Mouse (Mus musculus): ENCODE measurements around the gene Col4a1. TPM values are rescaled to one million over a fixed set of nuclear protein-coding genes. Genes with fewer than 3 reads are reported as not detected.

The Col4a1 gene
- polyA plus RNA-seq, 1 experiment from 2014 or later = 102 TPM

- Histone ChIP-seq H3K4me3 (replicated peaks) (no peak overlapping the region), H3K36me3 (replicated peaks) (no peaks in the 10 kb centered on the region), H3K9ac (no peak overlapping the region), H3K4me2 (no peak overlapping the region), H3K4me1 (no peaks in the 10 kb centered on the region), H3K9me3 (no peaks in the 10 kb centered on the region), H3K27ac (no peak overlapping the region), H3K27me3 (no peaks in the 10 kb centered on the region)
- ATAC-seq (ENCODE audit: low FRiP score) = no peak
- 90% methylated on average over 10 of the region's 10 CpGs for WGBS
Measured at GRCm38 (mm10) chr8:11254914-11255530, 57.6 kb downstream of the Col4a1 start.

- Histone ChIP-seq H3K4me1 (no peaks in the 10 kb centered on the region), H3K9ac (no peak overlapping the region), H3K4me3 (replicated peaks) (no peak overlapping the region), H3K36me3 (replicated peaks) (no peaks in the 10 kb centered on the region), H3K27ac (no peak overlapping the region), H3K9me3 (no peaks in the 10 kb centered on the region), H3K4me2 (no peak overlapping the region), H3K27me3 (no peaks in the 10 kb centered on the region)
- WGBS = 69% methylated on average over 2 of the region's 2 CpGs
- no peak for ATAC-seq (ENCODE audit: low FRiP score)
Measured at GRCm38 (mm10) chr8:11254510-11254909, 58.1 kb downstream of the Col4a1 start.

- Histone ChIP-seq H3K9ac (no peak overlapping the region), H3K9me3 (no peaks in the 10 kb centered on the region), H3K4me1 (no peaks in the 10 kb centered on the region), H3K27me3 (no peaks in the 10 kb centered on the region), H3K4me3 (replicated peaks) (no peak overlapping the region), H3K36me3 (replicated peaks) (no peaks in the 10 kb centered on the region), H3K27ac (no peak overlapping the region), H3K4me2 (no peak overlapping the region)
- peak; percentile 67 for ATAC-seq (ENCODE audit: low FRiP score)
- 70% methylated on average over 1 of the region's 1 CpGs for WGBS
Measured at GRCm38 (mm10) chr8:11253556-11253955, 59.1 kb downstream of the Col4a1 start.

- no peak for ATAC-seq (ENCODE audit: low FRiP score)
- Histone ChIP-seq H3K9me3 (no peaks in the 10 kb centered on the region), H3K4me1 (no peaks in the 10 kb centered on the region), H3K36me3 (replicated peaks) (no peaks in the 10 kb centered on the region), H3K4me3 (replicated peaks) (no peak overlapping the region), H3K4me2 (no peak overlapping the region), H3K27ac (no peak overlapping the region), H3K9ac (no peak overlapping the region), H3K27me3 (no peaks in the 10 kb centered on the region)
- 91% methylated on average over 10 of the region's 10 CpGs for WGBS
Measured at GRCm38 (mm10) chr8:11253041-11253440, 59.6 kb downstream of the Col4a1 start.

- no peaks in the 10 kb centered on the region for H3K4me1 ChIP-seq
- no peak overlapping the region for H3K9ac ChIP-seq
- no peak overlapping the region for H3K4me2 ChIP-seq
- H3K27me3 ChIP-seq = no peaks in the 10 kb centered on the region
- H3K4me3 ChIP-seq (replicated peaks) = no peak overlapping the region
- H3K27ac ChIP-seq = no peak overlapping the region
- ATAC-seq (ENCODE audit: low FRiP score) = no peak
- 77% methylated on average over 7 of the region's 7 CpGs for WGBS
- H3K36me3 ChIP-seq (replicated peaks) = no peaks in the 10 kb centered on the region
- no peaks in the 10 kb centered on the region for H3K9me3 ChIP-seq
Measured at GRCm38 (mm10) chr8:11252235-11252774, 60.3 kb downstream of the Col4a1 start.

GRCm38 (mm10) chr8:11250149-11250548, 62.5 kb downstream of the Col4a1 start:
- no peak overlapping the region for H3K4me2 ChIP-seq
- H3K27ac ChIP-seq = no peak overlapping the region
- H3K4me1 ChIP-seq = no peaks in the 10 kb centered on the region
- no peak overlapping the region for H3K4me3 ChIP-seq (replicated peaks)
- ATAC-seq (ENCODE audit: low FRiP score) = no peak
- no peaks in the 10 kb centered on the region for H3K27me3 ChIP-seq
- WGBS = 91% methylated on average over 8 of the region's 8 CpGs
- H3K9me3 ChIP-seq = no peaks in the 10 kb centered on the region
- no peaks in the 10 kb centered on the region for H3K36me3 ChIP-seq (replicated peaks)
- H3K9ac ChIP-seq = no peak overlapping the region

- WGBS = 87% methylated on average over 7 of the region's 7 CpGs
- no peak for ATAC-seq (ENCODE audit: low FRiP score)
- Histone ChIP-seq H3K9me3 (no peaks in the 10 kb centered on the region), H3K4me3 (replicated peaks) (no peak overlapping the region), H3K9ac (no peak overlapping the region), H3K27ac (no peak overlapping the region), H3K27me3 (no peaks in the 10 kb centered on the region), H3K36me3 (replicated peaks) (no peaks in the 10 kb centered on the region), H3K4me2 (no peak overlapping the region), H3K4me1 (no peaks in the 10 kb centered on the region)
Measured at GRCm38 (mm10) chr8:11249541-11250058, 63.0 kb downstream of the Col4a1 start.

- no peak for ATAC-seq (ENCODE audit: low FRiP score)
Measured at GRCm38 (mm10) chr8:11248712-11249111, 63.9 kb downstream of the Col4a1 start.

GRCm38 (mm10) chr8:11241488-11241887, 71.1 kb downstream of the Col4a1 start:
- no peak for ATAC-seq (ENCODE audit: low FRiP score)
- H3K27ac ChIP-seq = no peak overlapping the region
- H3K4me2 ChIP-seq = no peak overlapping the region
- no peak overlapping the region for H3K9ac ChIP-seq
- no peaks in the 10 kb centered on the region for H3K4me1 ChIP-seq
- no peaks in the 10 kb centered on the region for H3K9me3 ChIP-seq
- no peak overlapping the region for H3K4me3 ChIP-seq (replicated peaks)
- H3K36me3 ChIP-seq (replicated peaks) = no peaks in the 10 kb centered on the region
- WGBS = 64% methylated on average over 2 of the region's 2 CpGs
- H3K27me3 ChIP-seq = no peaks in the 10 kb centered on the region

More at GRCm38 (mm10) chr8:11248712-11249111, 63.9 kb downstream of the Col4a1 start:
- Histone ChIP-seq H3K36me3 (replicated peaks) (no peaks in the 10 kb centered on the region), H3K4me3 (replicated peaks) (no peak overlapping the region), H3K9me3 (no peaks in the 10 kb centered on the region), H3K4me1 (no peaks in the 10 kb centered on the region), H3K27me3 (no peaks in the 10 kb centered on the region), H3K4me2 (no peak overlapping the region), H3K27ac (no peak overlapping the region), H3K9ac (no peak overlapping the region)
- WGBS = 54% methylated on average over 7 of the region's 7 CpGs

- Histone ChIP-seq H3K9ac (no peak overlapping the region), H3K4me1 (no peaks in the 10 kb centered on the region), H3K9me3 (no peaks in the 10 kb centered on the region), H3K27me3 (no peaks in the 10 kb centered on the region), H3K4me3 (replicated peaks) (no peak overlapping the region), H3K4me2 (no peak overlapping the region), H3K27ac (no peak overlapping the region), H3K36me3 (replicated peaks) (no peaks in the 10 kb centered on the region)
- no peak for ATAC-seq (ENCODE audit: low FRiP score)
- 85% methylated on average over 6 of the region's 6 CpGs for WGBS
Measured at GRCm38 (mm10) chr8:11234879-11235210, 77.8 kb downstream of the Col4a1 start.

GRCm38 (mm10) chr8:11234151-11234878, 78.3 kb downstream of the Col4a1 start:
- H3K27ac ChIP-seq = no peak overlapping the region
- no peak overlapping the region for H3K4me2 ChIP-seq
- no peak overlapping the region for H3K9ac ChIP-seq
- H3K4me3 ChIP-seq (replicated peaks) = no peak overlapping the region
- 0 out of 2 replicates have a peak, but pooled peaks cover 3% of the 10 kb centered on the region for H3K27me3 ChIP-seq
- WGBS = 79% methylated on average over 10 of the region's 10 CpGs
- H3K4me1 ChIP-seq = no peaks in the 10 kb centered on the region
- no peaks in the 10 kb centered on the region for H3K36me3 ChIP-seq (replicated peaks)
- ATAC-seq (ENCODE audit: low FRiP score) = no peak
- no peaks in the 10 kb centered on the region for H3K9me3 ChIP-seq

GRCm38 (mm10) chr8:11233009-11233408, 79.6 kb downstream of the Col4a1 start:
- Histone ChIP-seq H3K9me3 (no peaks in the 10 kb centered on the region), H3K4me3 (replicated peaks) (no peak overlapping the region), H3K4me1 (no peaks in the 10 kb centered on the region), H3K9ac (no peak overlapping the region), H3K4me2 (no peak overlapping the region), H3K27me3 (0 out of 2 replicates have a peak, but pooled peaks cover 3% of the 10 kb centered on the region), H3K27ac (no peak overlapping the region), H3K36me3 (replicated peaks) (no peaks in the 10 kb centered on the region)
- no peak for ATAC-seq (ENCODE audit: low FRiP score)
- WGBS = 60% methylated on average over 4 of the region's 4 CpGs
